Mouse (Mus musculus) midbrain, embryonic 16.5 days (tissue): ENCODE measurements around the gene Hps6. TPM values are rescaled to one million over a fixed set of nuclear protein-coding genes. Genes with fewer than 3 reads are reported as not detected.
A peak's percentile ranks its signal among the peaks of the same experiment; 100 is the strongest.

Experiments used
- ATAC-seq: fragments of 200-750 bp; cut with Nextera tagmentation; 2 replicates; pipeline ENCODE4 v1.8.0; 2017; ENCODE audit warnings: moderate TSS enrichment
- H3K27ac ChIP-seq: fragments of 300-500 bp; sonication (generic); 2 replicates; pipeline ENCODE4 v1.5.1; 2014; ENCODE audit warnings: mild to moderate bottlenecking, low read length, mixed read lengths
- H3K27me3 ChIP-seq: fragments of 300-500 bp; sonication (generic); 2 replicates; pipeline ENCODE4 v1.6.1; 2014; ENCODE audit warnings: low read depth, low read length, mixed read lengths; ENCODE audit not compliant: control insufficient read depth, insufficient read depth
- H3K36me3 ChIP-seq: fragments of 300-500 bp; sonication (generic); 2 replicates; pipeline ENCODE4 v1.6.1; 2014; ENCODE audit warnings: mild to moderate bottlenecking, low read length, moderate library complexity, mixed read lengths; ENCODE audit not compliant: control insufficient read depth, insufficient read depth
- H3K4me1 ChIP-seq: fragments of 300-500 bp; sonication (generic); 2 replicates; pipeline ENCODE4 v1.6.1; 2014; ENCODE audit warnings: mild to moderate bottlenecking, low read length, mixed read lengths; ENCODE audit not compliant: control insufficient read depth, insufficient read depth
- H3K4me2 ChIP-seq: fragments of 300-500 bp; sonication (generic); 2 replicates; pipeline ENCODE4 v1.6.1; 2014; ENCODE audit warnings: mild to moderate bottlenecking, low read length, mixed read lengths
- H3K4me3 ChIP-seq: fragments of 300-500 bp; sonication (generic); 2 replicates; pipeline ENCODE4 v1.5.1; 2014; ENCODE audit warnings: low read depth, mild to moderate bottlenecking, low read length, moderate library complexity, mixed read lengths
- H3K9ac ChIP-seq: fragments of 300-500 bp; sonication (generic); 2 replicates; pipeline ENCODE4 v1.6.1; 2014; ENCODE audit warnings: low read depth, low read length, mixed read lengths
- H3K9me3 ChIP-seq: fragments of 300-500 bp; sonication (generic); replicated peaks from 2 replicates; pipeline ENCODE4 v1.6.1; 2014; ENCODE audit warnings: mild to moderate bottlenecking, low read length, mixed read lengths; ENCODE audit not compliant: control insufficient read depth, poor library complexity, severe bottlenecking
- WGBS: fragments of 180-500 bp; shearing (Covaris S2); extraction: QIAGEN DNeasy Blood & Tissue Kit; methylation state at CpG from one replicate; pipeline ENCODE4 v1.1.7; 2014; 5-methylcytosine and 5-hydroxymethylcytosine counted together
- polyA plus RNA-seq: library from polyadenylated mRNA; unstranded; fragments of >200 nt; fragmentation: Nextera tagmentation; extraction: Ambion mirVana; gene quantifications from 2 replicates; pipeline ENCODE4 v1.2.1, GENCODE M21; 2015

Gene Hps6
- polyA plus RNA-seq, 1 experiment from 2014 or later: 5.7 TPM

- no peak overlapping the region; the same call in 1 of the 2 replicates for H3K4me2 ChIP-seq
- peaks cover 42% of the 10 kb centered on the region for H3K4me1 ChIP-seq
- H3K9ac ChIP-seq: no peak overlapping the region
- H3K36me3 ChIP-seq: peaks cover 42% of the 10 kb centered on the region
- no peak overlapping the region for H3K27ac ChIP-seq
- ATAC-seq: no peak
- no peaks in the 10 kb centered on the region for H3K27me3 ChIP-seq
- H3K4me3 ChIP-seq: no peak overlapping the region
- WGBS: 93% methylated on average over 13 of the region's 13 CpGs
- H3K9me3 ChIP-seq: no peaks in the 10 kb centered on the region
These were observed 32.7 kb downstream of the Hps6 start for GRCm38 (mm10) chr19:46035971-46036370.

- 59% methylated on average over 13 of the region's 13 CpGs for WGBS
- peaks cover 49% of the 10 kb centered on the region for H3K4me1 ChIP-seq
These were observed 33.4 kb downstream of the Hps6 start for GRCm38 (mm10) chr19:46036477-46037242.

GRCm38 (mm10) chr19:46037243-46037924, 34.1 kb downstream of the Hps6 start:
- H3K9me3 ChIP-seq: no peaks in the 10 kb centered on the region
- H3K27me3 ChIP-seq: no peaks in the 10 kb centered on the region
- 1% methylated on average over 6 of the region's 6 CpGs for WGBS
- no peak for ATAC-seq
- peak overlapping the region; percentile 72 for H3K27ac ChIP-seq
- H3K4me3 ChIP-seq: peak overlapping the region; percentile 75
- peaks cover 32% of the 10 kb centered on the region for H3K36me3 ChIP-seq
- H3K4me1 ChIP-seq: peaks cover 55% of the 10 kb centered on the region
- H3K4me2 ChIP-seq: peak overlapping the region; percentile 99
- H3K9ac ChIP-seq: peak overlapping the region; percentile 76

More at GRCm38 (mm10) chr19:46036477-46037242, 33.4 kb downstream of the Hps6 start:
- Histone ChIP-seq H3K9ac (peak overlapping the region; percentile 76), H3K27ac (peak overlapping the region; percentile 17; the same call in 1 of the 2 replicates), H3K36me3 (peaks cover 40% of the 10 kb centered on the region), H3K9me3 (no peaks in the 10 kb centered on the region), H3K27me3 (no peaks in the 10 kb centered on the region), H3K4me3 (peak overlapping the region; percentile 75), H3K4me2 (peak overlapping the region; percentile 99)
- ATAC-seq: no peak

- H3K4me3 ChIP-seq: peak overlapping the region; percentile 75
- no peak for ATAC-seq
- peak overlapping the region; percentile 99 for H3K4me2 ChIP-seq
- peak overlapping the region; percentile 76 for H3K9ac ChIP-seq
- H3K27me3 ChIP-seq: no peaks in the 10 kb centered on the region
- WGBS: 5% methylated on average over 13 of the region's 13 CpGs
- peaks cover 63% of the 10 kb centered on the region for H3K4me1 ChIP-seq
- H3K9me3 ChIP-seq: no peaks in the 10 kb centered on the region
- H3K36me3 ChIP-seq: peaks cover 25% of the 10 kb centered on the region
- H3K27ac ChIP-seq: peak overlapping the region; percentile 92
These were observed 34.9 kb downstream of the Hps6 start for GRCm38 (mm10) chr19:46037925-46038850.

GRCm38 (mm10) chr19:46038851-46039260, 35.5 kb downstream of the Hps6 start:
- H3K4me3 ChIP-seq: peak overlapping the region; percentile 75
- no peaks in the 10 kb centered on the region for H3K9me3 ChIP-seq
- peak overlapping the region; percentile 92 for H3K27ac ChIP-seq
- peak; percentile 22 for ATAC-seq
- peaks cover 70% of the 10 kb centered on the region for H3K4me1 ChIP-seq
- peaks cover 19% of the 10 kb centered on the region for H3K36me3 ChIP-seq
- H3K27me3 ChIP-seq: no peaks in the 10 kb centered on the region
- peak overlapping the region; percentile 99 for H3K4me2 ChIP-seq
- H3K9ac ChIP-seq: peak overlapping the region; percentile 76
- WGBS: 0% methylated on average over 12 of the region's 17 CpGs

- ATAC-seq: peak; percentile 69
These were observed 36.2 kb downstream of the Hps6 start for GRCm38 (mm10) chr19:46039478-46039877.

GRCm38 (mm10) chr19:46040149-46040902, 37.0 kb downstream of the Hps6 start:
- Histone ChIP-seq H3K27me3 (no peaks in the 10 kb centered on the region), H3K4me1 (peaks cover 74% of the 10 kb centered on the region), H3K9me3 (no peaks in the 10 kb centered on the region), H3K9ac (peak overlapping the region; percentile 76), H3K36me3 (peaks cover 4% of the 10 kb centered on the region; the same call in 1 of the 2 replicates), H3K27ac (peak overlapping the region; percentile 92), H3K4me3 (peak overlapping the region; percentile 75), H3K4me2 (peak overlapping the region; percentile 99)
- ATAC-seq: no peak
- 32% methylated on average over 14 of the region's 14 CpGs for WGBS

More at GRCm38 (mm10) chr19:46039478-46039877, 36.2 kb downstream of the Hps6 start:
- peaks cover 12% of the 10 kb centered on the region for H3K36me3 ChIP-seq
- peaks cover 74% of the 10 kb centered on the region for H3K4me1 ChIP-seq
- peak overlapping the region; percentile 92 for H3K27ac ChIP-seq
- peak overlapping the region; percentile 76 for H3K9ac ChIP-seq
- peak overlapping the region; percentile 99 for H3K4me2 ChIP-seq
- under 1% methylated on average over 18 of the region's 30 CpGs for WGBS
- peak overlapping the region; percentile 75 for H3K4me3 ChIP-seq
- H3K9me3 ChIP-seq: no peaks in the 10 kb centered on the region
- H3K27me3 ChIP-seq: no peaks in the 10 kb centered on the region
